Comparison of ENCODE assay signal across 12 mouse cellular contexts in the genomic region with DNA sequence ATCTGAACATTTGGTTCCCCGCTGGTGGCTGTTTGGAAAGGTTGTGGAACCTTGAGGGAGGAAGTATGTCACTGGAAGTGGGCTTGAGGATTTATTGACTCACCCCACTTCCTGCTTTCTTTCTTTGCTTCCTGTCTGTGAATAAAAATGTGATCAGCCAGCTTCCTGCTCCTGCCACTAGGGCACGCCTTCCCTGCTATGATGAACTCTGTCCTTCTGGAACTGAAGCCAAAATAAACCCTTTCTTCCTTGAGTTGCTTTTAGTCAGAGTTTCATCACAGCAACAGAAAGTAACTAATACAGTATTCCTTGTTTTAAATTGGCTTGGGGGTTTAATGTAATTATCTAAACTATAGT. TPM values are rescaled to one million over a fixed set of nuclear protein-coding genes. Genes with fewer than 3 reads are reported as not detected.
DNase-seq lines count a peak whose midpoint lies in the region; ATAC-seq and TF ChIP-seq lines count a peak whose summit lies in the region.
"Had no signal": no experiment of that assay in that cellular context is flagged by ENCODE, and none has a peak within 500 bp of the region (broad histone marks: within the 10 kb centered on the region; RNA-seq: fewer than 3 reads in every experiment).

No protein-coding gene starts in this region.

- no peaks in the 10 kb centered on the region for H3K9me3 ChIP-seq in midbrain, embryonic 16.5 days (replicated peaks; ENCODE audit: control insufficient read depth, low read length, poor library complexity, severe bottlenecking)
- H3K9me3 ChIP-seq: embryonic facial prominence, embryonic 13.5 days; limb, embryonic 12.5 days had no signal

- TF ChIP-seq CTCF in bone marrow, adult 2 months (IDR thresholded peaks at IDR 0.05; ENCODE audit: control insufficient read depth, insufficient read depth, low read length) = 0 out of 2 replicates have a peak, but pooled peaks have one; percentile 15
- TF ChIP-seq CTCF in kidney, adult 2 months (conservative IDR thresholded peaks at IDR 0.05; ENCODE audit: insufficient read depth, insufficient read length, low read depth, low read length) = peak; percentile 45

- no peak overlapping the region for H3K27ac ChIP-seq in bone marrow, adult 2 months (ENCODE audit: control insufficient read depth, insufficient read depth, low read depth, low read length, poor library complexity)
- peak overlapping the region; percentile 39; the same call in 1 of the 2 replicates for H3K27ac ChIP-seq in kidney, adult 2 months (ENCODE audit: insufficient read depth, low read depth, low read length)
- no peak overlapping the region for H3K27ac ChIP-seq in midbrain, embryonic 16.5 days (ENCODE audit: low read length)
- H3K27ac ChIP-seq: embryonic facial prominence, embryonic 13.5 days; limb, embryonic 12.5 days had no signal

- peak; percentile 20 for DNase-seq in adrenal gland, postnatal 10 days
- no peak for DNase-seq in adrenal gland, postnatal 4 days (ENCODE audit: low spot score in 2 of 2)
- DNase-seq in kidney, adult 2 months = peak; percentile 63
- DNase-seq in lung, postnatal 36 days = peak; percentile 70
- no peak for DNase-seq in gastrocnemius, postnatal 14 days
- no peak for DNase-seq in right cerebral cortex, postnatal 10 days (ENCODE audit: low spot score in 2 of 2)
- DNase-seq: B cell, adult 2 months; right cerebral cortex, adult 18-20 months had no signal

- H3K4me3 ChIP-seq in bone marrow, adult 2 months (replicated peaks; ENCODE audit: control insufficient read depth, low read depth, low read length) = no peak overlapping the region
- no peak overlapping the region for H3K4me3 ChIP-seq in kidney, adult 2 months (ENCODE audit: insufficient read depth, low read depth, low read length)
- H3K4me3 ChIP-seq in midbrain, embryonic 16.5 days (ENCODE audit: low read depth, low read length) = no peak overlapping the region
- H3K4me3 ChIP-seq: embryonic facial prominence, embryonic 13.5 days; limb, embryonic 12.5 days had no signal

- peaks cover 2% of the 10 kb centered on the region for H3K36me3 ChIP-seq in kidney, adult 2 months (ENCODE audit: control insufficient read depth, insufficient read depth, low read length)
- H3K36me3 ChIP-seq in midbrain, embryonic 16.5 days (ENCODE audit: control insufficient read depth, insufficient read depth, low read length) = peaks cover 12% of the 10 kb centered on the region

- H3K9ac ChIP-seq in midbrain, embryonic 16.5 days (ENCODE audit: low read depth, low read length) = no peak overlapping the region
- H3K9ac ChIP-seq: embryonic facial prominence, embryonic 13.5 days; limb, embryonic 12.5 days had no signal

- intact Hi-C loops in gastrocnemius, postnatal 14 days (cut with DNase I; ENCODE audit: low total_unique reads) = no loop called here

- no peaks in the 10 kb centered on the region; the same call in 1 of the 2 replicates for H3K4me1 ChIP-seq in bone marrow, adult 2 months (ENCODE audit: control insufficient read depth, insufficient read depth, low read length)
- peaks cover 9% of the 10 kb centered on the region; the same call in 1 of the 2 replicates for H3K4me1 ChIP-seq in kidney, adult 2 months (ENCODE audit: control insufficient read depth, insufficient read depth, low read length)
- no peaks in the 10 kb centered on the region for H3K4me1 ChIP-seq in midbrain, embryonic 16.5 days (ENCODE audit: control insufficient read depth, insufficient read depth, low read length)
- H3K4me1 ChIP-seq: embryonic facial prominence, embryonic 13.5 days; limb, embryonic 12.5 days had no signal

- 24% methylated on average over 2 of the region's 2 CpGs for WGBS in bone marrow, adult 2 months
- WGBS in kidney, adult 2 months = 43% methylated on average over 2 of the region's 2 CpGs
- WGBS in midbrain, embryonic 16.5 days = 96% methylated on average over 2 of the region's 2 CpGs

- no peak overlapping the region for H3K4me2 ChIP-seq in midbrain, embryonic 16.5 days (ENCODE audit: low read length)
- H3K4me2 ChIP-seq: embryonic facial prominence, embryonic 13.5 days; limb, embryonic 12.5 days had no signal

- no peak for TF ChIP-seq POLR2A in bone marrow, adult 2 months (IDR thresholded peaks at IDR 0.05; ENCODE audit: borderline replicate concordance, control insufficient read depth, low read depth, low read length)
- TF ChIP-seq POLR2A in kidney, adult 2 months (IDR thresholded peaks at IDR 0.05; ENCODE audit: low read depth, low read length) = no peak

- H3K27me3 ChIP-seq in kidney, adult 2 months (replicated peaks; ENCODE audit: control insufficient read depth, insufficient read depth, low read length) = no peaks in the 10 kb centered on the region
- H3K27me3 ChIP-seq in midbrain, embryonic 16.5 days (ENCODE audit: control insufficient read depth, insufficient read depth, low read depth, low read length) = no peaks in the 10 kb centered on the region
- H3K27me3 ChIP-seq: embryonic facial prominence, embryonic 13.5 days; limb, embryonic 12.5 days had no signal

- no peak for ATAC-seq in midbrain, embryonic 16.5 days

RNA-seq across cellular contexts. Expression of gene Ranbp2, which starts 40.8 kb away (rescaled TPM):
- total RNA-seq in adrenal gland, postnatal 10 days (2021) = 10 to 100 TPM; 61.2 to 63.2 TPM
- total RNA-seq in adrenal gland, postnatal 4 days (2021) = 10 to 100 TPM; 69.2 to 80.6 TPM
- polyA plus RNA-seq in bone marrow, adult 2 months (2011; ENCODE audit: insufficient read depth, insufficient read length, low replicate concordance, missing spikeins) = 17.0 and 19.9 TPM in 2 replicates
- polyA plus RNA-seq in kidney, adult 2 months (2012; rRNA removed) = 4.2 and 5.3 TPM in 2 replicates
- polyA plus RNA-seq in midbrain, embryonic 16.5 days (2015; fragmentation: Nextera tagmentation; extraction: Ambion mirVana) = 14.2 and 18.6 TPM in 2 replicates
- total RNA-seq in gastrocnemius, postnatal 14 days (2021) = 10 to 100 TPM; 45.3 to 45.6 TPM

Comparison
In these comparisons a context has a peak if more than half of its experiments do, and no peak if none do; other contexts are left out.
1. DNase-seq: peak in adrenal gland, postnatal 10 days (single experiment), kidney, adult 2 months (single experiment) and lung, postnatal 36 days (single experiment); none in adrenal gland, postnatal 4 days (0 of 2), gastrocnemius, postnatal 14 days (single experiment) and right cerebral cortex, postnatal 10 days (0 of 2).